Mouse (Mus musculus) heart, postnatal 0 days (tissue): ENCODE data around the gene Cysltr1.

Experiments used
- CTCF ChIP-seq: IDR thresholded peaks from 2 replicates; pipeline ENCODE4 v1.5.1; 2016; ENCODE audit warnings: antibody characterized with exemption, control low read depth, low read depth
- EP300 ChIP-seq: IDR thresholded peaks from 2 replicates; pipeline ENCODE4 v1.6.1; 2016; ENCODE audit warnings: antibody characterized with exemption, low read depth

GRCm38 (mm10) chrX:106578966-106579365, 24.5 kb downstream of the Cysltr1 start:
- no peak for TF ChIP-seq EP300
- no peak for TF ChIP-seq CTCF
